Mouse (Mus musculus) cerebellum, adult 2 months (tissue): ENCODE data around the gene Dhx16.

Experiments
- CTCF ChIP-seq: fragments of 200-500 bp; IDR thresholded peaks from 2 replicates; pipeline ENCODE4 v1.5.1; 2011; ENCODE audit warnings: low read depth, mild to moderate bottlenecking, control low read depth, low read length, moderate library complexity, borderline replicate concordance; ENCODE audit not compliant: insufficient read depth
- POLR2A ChIP-seq: fragments of 200-500 bp; IDR thresholded peaks from 2 replicates; pipeline ENCODE4 v1.6.1; 2011; ENCODE audit warnings: low read length, control low read depth, borderline replicate concordance; ENCODE audit not compliant: insufficient read depth

GRCm38 (mm10) chr17:35927471-35927870 is 47.9 kb downstream of the Dhx16 start:
- no peak for TF ChIP-seq POLR2A
- no peak for TF ChIP-seq CTCF
